Mouse (Mus musculus) MEL (cell line): ENCODE data around the gene Frem3. TPM values are rescaled to one million over a fixed set of nuclear protein-coding genes. Genes with fewer than 3 reads are reported as not detected.

Experiments used
- DNase-seq: peaks from one replicate; pipeline ENCODE4 v3.0.0; 2011; ENCODE audit warnings: low read depth, low spot score
- H3K27ac ChIP-seq: 2 replicates; pipeline ENCODE4 v1.5.1; 2012; ENCODE audit warnings: low read depth, mild to moderate bottlenecking, control low read depth, low read length, moderate library complexity; ENCODE audit not compliant: control insufficient read depth
- H3K27me3 ChIP-seq, 2 experiments: fragments of 150-350 bp in 1 of 2; sonication (generic) in 1 of 2; 2 replicates each; pipeline ENCODE4 v1.6.1; 2012; ENCODE audit warnings: low read length in 2 of 2, mild to moderate bottlenecking in 2 of 2, improper control_type of control experiment in 1 of 2, moderate library complexity in 1 of 2; ENCODE audit not compliant: insufficient read depth in 2 of 2, control insufficient read depth in 1 of 2
- H3K36me3 ChIP-seq, 2 experiments: 2 replicates each; pipeline ENCODE4 v1.6.1; 2012 to 2014; ENCODE audit warnings: low read length in 2 of 2, improper control_type of control experiment in 1 of 2, inconsistent platforms in 1 of 2, mild to moderate bottlenecking in 1 of 2; ENCODE audit not compliant: insufficient read depth in 2 of 2, control insufficient read depth in 1 of 2
- H3K4me1 ChIP-seq, 2 experiments: fragments of 150-350 bp in 1 of 2; sonication (generic) in 1 of 2; 2 replicates each; pipeline ENCODE4 v1.6.1; 2012; ENCODE audit warnings: low read length in 2 of 2, improper control_type of control experiment in 1 of 2, mild to moderate bottlenecking in 1 of 2; ENCODE audit not compliant: insufficient read depth in 2 of 2, control insufficient read depth in 1 of 2
- H3K4me3 ChIP-seq, 2 experiments: fragments of 150-350 bp in 1 of 2; sonication (generic) in 1 of 2; 2 replicates each; pipeline ENCODE4 v1.5.1; 2012; ENCODE audit warnings: low read depth in 2 of 2, low read length in 2 of 2, mild to moderate bottlenecking in 2 of 2, moderate library complexity in 2 of 2, control low read depth in 1 of 2, improper control_type of control experiment in 1 of 2; ENCODE audit not compliant: control insufficient read depth in 1 of 2, insufficient read depth in 1 of 2
- H3K79me2 ChIP-seq: 2 replicates; pipeline ENCODE4 v1.6.1; 2012; ENCODE audit warnings: mild to moderate bottlenecking, low read length, moderate library complexity; ENCODE audit not compliant: control insufficient read depth, poor library complexity, insufficient read depth
- H3K9ac ChIP-seq: 2 replicates; pipeline ENCODE4 v1.6.1; 2012; ENCODE audit warnings: low read depth, mild to moderate bottlenecking, control low read depth, low read length, moderate library complexity; ENCODE audit not compliant: control insufficient read depth, poor library complexity, severe bottlenecking
- H3K9me3 ChIP-seq: fragments of 150-350 bp; sonication (generic); replicated peaks from 2 replicates; pipeline ENCODE4 v1.6.1; 2012; ENCODE audit warnings: mild to moderate bottlenecking, low read length, improper control_type of control experiment, moderate library complexity; ENCODE audit not compliant: insufficient read depth
- BHLHE40 ChIP-seq: IDR thresholded peaks from 2 replicates; pipeline ENCODE4 v1.6.1; 2012; ENCODE audit warnings: low read depth, mild to moderate bottlenecking, inconsistent platforms, low read length, improper control_type of control experiment, borderline replicate concordance
- CHD1 ChIP-seq: IDR thresholded peaks from 2 replicates; pipeline ENCODE4 v1.6.1; 2012; ENCODE audit warnings: low read depth, mild to moderate bottlenecking, inconsistent platforms, low read length, improper control_type of control experiment
- CHD2 ChIP-seq: IDR thresholded peaks from 2 replicates; pipeline ENCODE4 v1.6.1; 2011; ENCODE audit warnings: low read length, improper control_type of control experiment
- CTCF ChIP-seq, 3 experiments: IDR thresholded peaks in 2 of 3; conservative IDR thresholded peaks in 1 of 3; 2 replicates each; pipeline ENCODE4 v1.5.1; 2011 to 2012; ENCODE audit warnings: low read length in 3 of 3, low read depth in 2 of 3, mild to moderate bottlenecking in 2 of 3, improper control_type of control experiment in 1 of 3, inconsistent platforms in 1 of 3, mixed read lengths in 1 of 3, moderate library complexity in 1 of 3; ENCODE audit not compliant: control insufficient read depth in 1 of 3, insufficient read depth in 1 of 3, poor library complexity in 1 of 3, severe bottlenecking in 1 of 3
- E2F4 ChIP-seq: IDR thresholded peaks from 2 replicates; pipeline ENCODE4 v1.6.1; 2011; ENCODE audit warnings: low read depth, low read length, improper control_type of control experiment, borderline replicate concordance
- ELF1 ChIP-seq: IDR thresholded peaks from 2 replicates; pipeline ENCODE4 v1.6.1; 2014; ENCODE audit warnings: low read depth, mild to moderate bottlenecking, inconsistent platforms, low read length, improper control_type of control experiment, moderate library complexity
- EP300 ChIP-seq, 2 experiments: IDR thresholded peaks; 2 replicates each; pipeline ENCODE4 v1.6.1; 2011; ENCODE audit warnings: improper control_type of control experiment in 2 of 2, low read length in 2 of 2, low read depth in 1 of 2, mild to moderate bottlenecking in 1 of 2
- ETS1 ChIP-seq: IDR thresholded peaks from 2 replicates; pipeline ENCODE4 v1.6.1; 2012; ENCODE audit warnings: low read depth, mild to moderate bottlenecking, inconsistent platforms, low read length, improper control_type of control experiment, moderate library complexity
- GABPA ChIP-seq: IDR thresholded peaks from 2 replicates; pipeline ENCODE4 v1.6.1; 2012; ENCODE audit warnings: low read depth, mild to moderate bottlenecking, inconsistent platforms, low read length, improper control_type of control experiment, moderate library complexity
- GATA1 ChIP-seq: IDR thresholded peaks from 2 replicates; pipeline ENCODE4 v1.6.1; 2011; ENCODE audit warnings: low read depth, low read length, improper control_type of control experiment
- HCFC1 ChIP-seq: IDR thresholded peaks from 2 replicates; pipeline ENCODE4 v1.6.1; 2012; ENCODE audit warnings: low read depth, mild to moderate bottlenecking, inconsistent platforms, low read length, improper control_type of control experiment, moderate library complexity
- JUND ChIP-seq: IDR thresholded peaks from 2 replicates; pipeline ENCODE4 v1.6.1; 2011; ENCODE audit warnings: low read depth, mild to moderate bottlenecking, improper control_type of control experiment, low read length
- KAT2A ChIP-seq: conservative IDR thresholded peaks from 2 replicates; pipeline ENCODE4 v1.6.1; 2012; ENCODE audit warnings: low read depth, low read length, improper control_type of control experiment, inconsistent platforms
- MAX ChIP-seq: IDR thresholded peaks from 2 replicates; pipeline ENCODE4 v1.6.1; 2011; ENCODE audit warnings: low read length, improper control_type of control experiment
- MAZ ChIP-seq: IDR thresholded peaks from 2 replicates; pipeline ENCODE4 v1.6.1; 2012; ENCODE audit warnings: low read depth, mild to moderate bottlenecking, inconsistent platforms, low read length, improper control_type of control experiment
- MEF2A ChIP-seq: IDR thresholded peaks from 2 replicates; pipeline ENCODE4 v1.6.1; 2014; ENCODE audit warnings: low read depth, mild to moderate bottlenecking, inconsistent platforms, low read length, improper control_type of control experiment; ENCODE audit not compliant: poor library complexity, insufficient replicate concordance, severe bottlenecking; ENCODE audit errors: extremely low read depth
- MXI1 ChIP-seq: IDR thresholded peaks from 2 replicates; pipeline ENCODE4 v1.6.1; 2011; ENCODE audit warnings: mild to moderate bottlenecking, low read depth, low read length, improper control_type of control experiment
- MYB ChIP-seq: IDR thresholded peaks from 2 replicates; pipeline ENCODE4 v1.6.1; 2011; ENCODE audit warnings: mild to moderate bottlenecking, low read depth, low read length, improper control_type of control experiment
- MYC ChIP-seq: IDR thresholded peaks from 2 replicates; pipeline ENCODE4 v1.6.1; 2011; ENCODE audit warnings: low read depth, mild to moderate bottlenecking, low read length, improper control_type of control experiment, moderate library complexity
- NELFE ChIP-seq: IDR thresholded peaks from 2 replicates; pipeline ENCODE4 v1.6.1; 2011; ENCODE audit warnings: low read depth, low read length, improper control_type of control experiment
- NRF1 ChIP-seq: IDR thresholded peaks from 2 replicates; pipeline ENCODE4 v1.6.1; 2014; ENCODE audit warnings: low read depth, mild to moderate bottlenecking, inconsistent platforms, low read length, improper control_type of control experiment, moderate library complexity; ENCODE audit not compliant: poor library complexity, insufficient read depth, severe bottlenecking
- POLR2A ChIP-seq, 2 experiments: IDR thresholded peaks; 2 replicates each; pipeline ENCODE4 v1.6.1; 2011 to 2012; ENCODE audit warnings: low read length in 2 of 2, mild to moderate bottlenecking in 2 of 2, control low read depth in 1 of 2, improper control_type of control experiment in 1 of 2, low read depth in 1 of 2, moderate library complexity in 1 of 2; ENCODE audit not compliant: control insufficient read depth in 1 of 2, insufficient read depth in 1 of 2, poor library complexity in 1 of 2
- POLR2AphosphoS2 ChIP-seq: IDR thresholded peaks from 2 replicates; pipeline ENCODE4 v1.6.1; 2011; ENCODE audit warnings: low read length, improper control_type of control experiment
- POLR2AphosphoS5 ChIP-seq: IDR thresholded peaks from 2 replicates; pipeline ENCODE4 v1.6.1; 2012; ENCODE audit warnings: low read depth, borderline replicate concordance, mild to moderate bottlenecking, inconsistent platforms, low read length, moderate library complexity, mixed read lengths
- RAD21 ChIP-seq: IDR thresholded peaks from 2 replicates; pipeline ENCODE4 v1.6.1; 2011; ENCODE audit warnings: mild to moderate bottlenecking, low read depth, low read length, improper control_type of control experiment
- RCOR1 ChIP-seq: IDR thresholded peaks from 2 replicates; pipeline ENCODE4 v1.6.1; 2012; ENCODE audit warnings: low read depth, mild to moderate bottlenecking, inconsistent platforms, low read length, improper control_type of control experiment
- SIN3A ChIP-seq: IDR thresholded peaks from 2 replicates; pipeline ENCODE4 v1.6.1; 2012; ENCODE audit warnings: low read length, improper control_type of control experiment, inconsistent platforms
- SMC3 ChIP-seq: IDR thresholded peaks from 2 replicates; pipeline ENCODE4 v1.6.1; 2011; ENCODE audit warnings: low read depth, low read length, improper control_type of control experiment
- TAL1 ChIP-seq: IDR thresholded peaks from 2 replicates; pipeline ENCODE4 v1.6.1; 2012; ENCODE audit warnings: mild to moderate bottlenecking, inconsistent platforms, low read length, moderate library complexity, mixed read lengths
- TBP ChIP-seq: IDR thresholded peaks from 2 replicates; pipeline ENCODE4 v1.8.0; 2011; ENCODE audit warnings: low read depth, low read length, improper control_type of control experiment
- TCF12 ChIP-seq: IDR thresholded peaks from 2 replicates; pipeline ENCODE4 v1.6.1; 2014; ENCODE audit warnings: low read depth, mild to moderate bottlenecking, inconsistent platforms, low read length, improper control_type of control experiment, moderate library complexity
- UBTF ChIP-seq: IDR thresholded peaks from 2 replicates; pipeline ENCODE4 v1.6.1; 2012; ENCODE audit warnings: low read depth, mild to moderate bottlenecking, inconsistent platforms, low read length, improper control_type of control experiment, moderate library complexity, borderline replicate concordance; ENCODE audit not compliant: insufficient read depth
- USF1 ChIP-seq: IDR thresholded peaks from 2 replicates; pipeline ENCODE4 v1.6.1; 2014; ENCODE audit warnings: low read depth, mild to moderate bottlenecking, inconsistent platforms, low read length, improper control_type of control experiment, moderate library complexity
- USF2 ChIP-seq, 2 experiments: IDR thresholded peaks; 2 replicates each; pipeline ENCODE4 v1.6.1; 2011 to 2012; ENCODE audit warnings: improper control_type of control experiment in 2 of 2, low read length in 2 of 2, borderline replicate concordance in 1 of 2, inconsistent platforms in 1 of 2, low read depth in 1 of 2, mild to moderate bottlenecking in 1 of 2; ENCODE audit not compliant: insufficient read depth in 1 of 2
- ZC3H11A ChIP-seq: IDR thresholded peaks from 2 replicates; pipeline ENCODE4 v1.6.1; 2012; ENCODE audit warnings: low read depth, mild to moderate bottlenecking, inconsistent platforms, low read length, improper control_type of control experiment
- ZKSCAN1 ChIP-seq: IDR thresholded peaks from 2 replicates; pipeline ENCODE4 v1.6.1; 2012; ENCODE audit warnings: low read depth, mild to moderate bottlenecking, inconsistent platforms, low read length, improper control_type of control experiment, moderate library complexity
- ZMIZ1 ChIP-seq: IDR thresholded peaks from 2 replicates; pipeline ENCODE4 v1.6.1; 2012; ENCODE audit warnings: low read depth, mild to moderate bottlenecking, inconsistent platforms, low read length, improper control_type of control experiment, moderate library complexity
- ZNF384 ChIP-seq: IDR thresholded peaks from 2 replicates; pipeline ENCODE4 v1.6.1; 2012; ENCODE audit warnings: low read depth, mild to moderate bottlenecking, inconsistent platforms, low read length, improper control_type of control experiment
- polyA plus RNA-seq, 2 experiments: library from polyadenylated mRNA; stranded (reverse) in 1 of 2; unstranded in 1 of 2; fragments of >175 nt in 1 of 2; fragments of >200 nt in 1 of 2; gene quantifications; 2 replicates each; pipeline versions ENCODE4 v1.2.1 to v1.2.4; 2012; ENCODE audit warnings: low replicate concordance in 2 of 2, low read depth in 1 of 2; ENCODE audit not compliant: insufficient read length in 2 of 2, insufficient read depth in 1 of 2, missing spikeins in 1 of 2
- total RNA-seq: library from RNA; depleted of rRNA; stranded (reverse); fragments of 300-350 nt; gene quantifications from 2 replicates; pipeline ENCODE4 v1.2.3, GENCODE M21; 2012

Gene Frem3
- total and polyA plus RNA-seq, 3 experiments, result under 0.01 TPM; not detected in 2

- Histone ChIP-seq H3K27ac (peak overlapping the region; percentile 58), H3K79me2 (no peaks in the 10 kb centered on the region), H3K9me3 (no peaks in the 10 kb centered on the region), H3K9ac (no peak overlapping the region), H3K36me3 (peaks cover 0 to 33% of the 10 kb centered on the region in 2 experiments; a peak in 2 of 4 replicates), H3K27me3 (no peaks in the 10 kb centered on the region), H3K4me1 (peaks cover 19 to 29% of the 10 kb centered on the region in 2 experiments), H3K4me3 (0 out of 4 replicates have a peak overlapping the region, but pooled peaks of 1 of the 2 experiments have one; percentile 17)
- DNase-seq, result peak; percentile 69
- TF ChIP-seq GATA1 (peak; percentile 94), HCFC1 (no peak), E2F4 (no peak), EP300 (IDR thresholded peaks at IDR 0.05; ENCODE audit: low read depth in 1 of 2, low read length in 2 of 2) (peak; percentile 96 to 97), TBP (no peak), NELFE (no peak), USF2 (IDR thresholded peaks at IDR 0.05; ENCODE audit: borderline replicate concordance in 1 of 2, insufficient read depth in 1 of 2, low read depth in 1 of 2, low read length in 2 of 2) (no peak), KAT2A (no peak), ZC3H11A (no peak), ETS1 (peak; percentile 99), ELF1 (no peak), TCF12 (peak; percentile 98), SIN3A (peak; percentile 76), CHD1 (no peak), USF1 (no peak), POLR2AphosphoS2 (no peak), MAX (no peak), POLR2AphosphoS5 (no peak), POLR2A (IDR thresholded peaks at IDR 0.05; ENCODE audit: control insufficient read depth in 1 of 2, insufficient read depth in 1 of 2, low read depth in 1 of 2, low read length in 2 of 2, poor library complexity in 1 of 2) (no peak), UBTF (no peak), RCOR1 (peak; percentile 84), SMC3 (no peak), MEF2A (no peak), RAD21 (no peak), GABPA (no peak), ZMIZ1 (no peak), JUND (no peak), ZNF384 (peak; percentile 61), ZKSCAN1 (no peak), MYB (no peak), CTCF (IDR thresholded peaks at IDR 0.05 in 2 of 3, conservative IDR thresholded peaks at IDR 0.05 in 1 of 3; ENCODE audit: control insufficient read depth in 1 of 3, insufficient read depth in 1 of 3, low read depth in 2 of 3, low read length in 3 of 3, poor library complexity in 1 of 3, severe bottlenecking in 1 of 3) (no peak), MXI1 (no peak), MAZ (no peak), NRF1 (no peak), BHLHE40 (no peak), CHD2 (no peak), MYC (no peak), TAL1 (peak; percentile 86)
Measured at GRCm38 (mm10) chr8:80663476-80663875, 52.6 kb downstream of the Frem3 start.
